Mouse (Mus musculus) spleen, adult 2 months (tissue): ENCODE results near the gene Bbof1.

Experiments used
- CTCF ChIP-seq: fragments of 200-500 bp; IDR thresholded peaks from 2 replicates; pipeline ENCODE4 v1.5.1; 2011; ENCODE audit warnings: mild to moderate bottlenecking, inconsistent platforms; ENCODE audit not compliant: insufficient read depth, insufficient read length, insufficient replicate concordance; ENCODE audit errors: extremely low read depth
- POLR2A ChIP-seq: fragments of 200-500 bp; IDR thresholded peaks from 2 replicates; pipeline ENCODE4 v1.6.1; 2011; ENCODE audit warnings: low read depth, low read length, inconsistent platforms

GRCm38 (mm10) chr12:84365137-84365536, 43.7 kb upstream of the Bbof1 start:
- TF ChIP-seq CTCF (no peak), POLR2A (no peak)
